Mouse (Mus musculus) liver, adult (tissue): ENCODE measurements at regions not wholly inside any gene's neighbourhood (a gene's known extent, or its start where the extent isn't known, plus 50 kb on each side); places are given as distances from the start of the nearest gene placed in this dataset.

Experiments used
- GATA4 ChIP-seq: IDR thresholded peaks from 2 replicates; pipeline ENCODE4 v1.6.1; 2014; ENCODE audit warnings: mild to moderate bottlenecking, low read length; ENCODE audit not compliant: insufficient replicate concordance

DNA sequence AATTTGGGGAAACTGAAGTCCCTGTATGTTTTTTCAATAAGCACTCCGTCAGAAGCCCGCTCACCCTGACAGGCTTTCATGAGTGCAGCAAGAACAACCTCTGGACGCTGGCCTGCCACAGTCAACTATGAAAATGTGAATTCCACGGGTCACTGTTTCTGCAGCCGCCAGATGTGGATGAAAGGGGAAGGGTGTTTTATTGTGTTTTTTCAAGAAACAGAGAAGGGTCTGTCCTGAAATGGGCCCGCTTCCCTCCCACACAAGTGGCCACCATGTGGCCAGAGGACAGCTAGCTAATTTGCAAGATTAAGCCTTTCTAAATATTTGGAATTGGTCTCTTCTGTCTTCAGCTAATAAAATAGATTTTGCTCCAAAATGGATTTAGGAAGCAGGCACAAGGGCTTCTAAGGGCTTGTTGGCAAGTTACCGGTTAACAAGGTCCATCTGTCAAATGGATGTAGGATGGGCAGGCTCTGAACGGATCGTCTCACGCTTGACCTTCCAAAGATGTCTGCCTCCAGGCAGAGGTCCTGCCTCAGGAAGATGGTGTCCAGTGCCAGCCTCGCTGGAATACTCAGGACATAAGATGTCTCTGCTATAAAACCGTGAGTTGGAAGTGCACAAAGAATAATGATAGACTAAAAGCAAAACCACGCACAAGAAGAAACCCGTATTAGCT lies 249.8 kb downstream of the Plpp3 start:
- TF ChIP-seq GATA4, result no peak

GRCm38 (mm10) chr4:105408896-105409295 lies 251.7 kb downstream of the Plpp3 start:
- no peak for TF ChIP-seq GATA4

GRCm38 (mm10) chr4:105417166-105417565 lies 260.0 kb downstream of the Plpp3 start:
- no peak for TF ChIP-seq GATA4

- TF ChIP-seq GATA4, result no peak
These were observed 265.3 kb downstream of the Plpp3 start for GRCm38 (mm10) chr4:105422466-105422865.

GRCm38 (mm10) chr4:105423727-105424201 lies 266.6 kb downstream of the Plpp3 start:
- no peak for TF ChIP-seq GATA4

- no peak for TF ChIP-seq GATA4
These were observed 267.9 kb downstream of the Plpp3 start for GRCm38 (mm10) chr4:105425086-105425485.

- TF ChIP-seq GATA4, result no peak
These were observed 270.4 kb downstream of the Plpp3 start for GRCm38 (mm10) chr4:105427581-105427980.

DNA sequence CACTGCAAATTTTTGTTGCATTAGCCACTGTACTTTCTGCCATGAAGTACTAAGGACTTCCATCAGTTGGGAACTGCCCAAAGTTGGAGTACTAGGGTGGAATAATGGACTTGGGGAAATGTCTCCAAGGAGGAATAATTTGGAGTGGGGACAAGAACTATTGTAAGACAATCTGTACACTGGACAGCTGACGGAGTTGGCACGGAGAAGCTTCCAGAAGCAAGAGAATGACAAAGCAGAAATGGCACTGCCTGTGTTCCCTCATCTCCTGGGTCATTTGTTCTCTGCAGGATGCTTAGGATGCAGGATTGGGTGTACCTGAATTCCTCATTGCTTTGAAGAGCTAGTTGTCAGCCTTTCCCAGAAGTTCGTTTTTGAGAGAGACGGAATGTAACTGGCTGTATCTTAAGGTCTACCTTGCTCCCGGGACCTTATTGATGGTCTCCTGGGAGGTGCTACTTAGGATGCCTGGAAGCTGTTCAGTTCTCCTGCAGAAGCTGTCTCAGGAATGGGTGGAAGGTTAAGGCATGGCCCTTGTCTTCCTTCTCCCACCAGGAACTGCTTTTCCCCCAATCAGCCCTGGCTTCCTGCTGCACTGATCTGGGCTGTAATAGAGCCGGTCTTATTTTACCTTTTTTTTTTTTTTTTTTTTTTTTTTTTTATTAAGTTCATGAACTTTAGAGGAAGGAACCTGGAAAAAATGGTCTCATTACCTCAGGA lies 272.4 kb downstream of the Plpp3 start:
- no peak for TF ChIP-seq GATA4

DNA sequence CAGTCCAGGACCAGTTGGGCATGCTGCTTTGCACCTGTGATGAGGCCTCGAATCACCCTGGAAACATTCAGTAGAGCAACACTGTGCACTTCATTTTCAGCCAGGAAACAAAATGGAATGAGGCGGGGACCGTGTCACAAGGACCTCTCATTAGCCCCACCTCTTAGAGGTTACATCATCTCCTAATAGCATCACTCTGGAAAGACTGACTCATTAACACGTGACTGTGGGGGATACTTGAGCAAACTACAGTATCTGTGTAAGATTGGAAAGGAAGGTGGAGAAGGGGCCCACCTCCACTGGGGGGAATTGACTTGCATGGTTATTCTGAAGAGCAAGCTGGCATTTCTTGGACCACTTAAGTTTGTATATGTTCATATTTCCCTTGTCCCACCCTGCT lies 275.3 kb downstream of the Plpp3 start:
- no peak for TF ChIP-seq GATA4

DNA sequence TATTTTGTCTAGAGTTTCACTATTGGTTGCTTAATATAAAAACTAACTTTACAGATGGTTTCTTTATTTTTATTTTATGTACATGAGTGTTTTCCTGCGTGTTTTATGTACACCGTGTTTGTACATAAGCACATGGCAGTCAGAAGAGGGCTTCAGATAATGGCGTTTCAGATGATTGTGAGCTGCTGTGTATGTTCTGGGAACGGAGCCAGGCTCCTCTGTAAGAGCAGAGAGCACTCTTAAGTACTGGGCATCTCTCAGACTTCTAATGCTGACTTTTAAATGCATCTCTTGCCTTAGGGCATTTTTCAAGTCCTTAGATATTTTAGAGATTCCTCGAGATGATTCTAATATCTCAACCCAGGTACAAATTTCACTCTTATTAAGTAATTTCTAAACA lies 280.0 kb downstream of the Plpp3 start:
- TF ChIP-seq GATA4, result no peak

DNA sequence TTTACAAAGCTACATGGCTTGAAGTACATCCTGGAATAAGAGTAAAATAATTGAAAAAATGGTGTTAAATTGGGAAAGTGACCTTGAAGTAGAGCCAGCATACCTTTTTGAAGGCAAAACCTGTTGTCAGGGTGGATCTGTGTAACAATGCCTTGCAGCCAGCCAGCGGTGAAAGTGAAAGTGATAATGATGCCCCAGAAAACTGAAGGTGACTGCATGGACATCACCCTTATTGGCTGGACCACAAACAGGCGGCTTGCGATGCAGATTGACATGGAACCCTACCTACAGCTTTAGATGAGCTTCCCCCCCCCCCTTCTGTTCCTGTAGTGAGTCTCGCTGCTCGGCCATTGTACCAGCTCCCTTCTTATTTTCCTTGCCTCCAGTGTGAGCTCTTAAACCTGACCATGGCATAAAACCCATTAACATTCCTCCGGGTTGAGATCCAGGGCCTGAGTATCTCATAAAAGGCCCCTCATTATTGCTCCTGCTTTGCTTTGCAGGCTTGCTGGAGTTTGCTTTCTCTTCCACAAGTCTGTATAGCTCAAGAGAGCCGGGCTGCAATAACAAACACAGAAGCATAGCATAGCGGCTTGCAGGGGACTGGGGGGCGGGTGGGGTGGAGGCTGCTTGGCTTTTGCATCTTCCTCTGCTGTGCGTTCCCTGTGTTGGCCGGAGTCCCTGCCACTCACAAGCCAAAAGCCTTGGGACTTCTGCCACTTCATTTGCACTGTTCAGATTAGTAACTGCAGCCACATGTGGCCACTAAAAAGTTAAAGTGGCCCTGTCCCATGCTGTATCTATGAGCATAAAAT lies 292.1 kb downstream of the Plpp3 start:
- no peak for TF ChIP-seq GATA4

- TF ChIP-seq GATA4, result no peak
These were observed 293.7 kb downstream of the Plpp3 start for GRCm38 (mm10) chr4:105450881-105451280.

DNA sequence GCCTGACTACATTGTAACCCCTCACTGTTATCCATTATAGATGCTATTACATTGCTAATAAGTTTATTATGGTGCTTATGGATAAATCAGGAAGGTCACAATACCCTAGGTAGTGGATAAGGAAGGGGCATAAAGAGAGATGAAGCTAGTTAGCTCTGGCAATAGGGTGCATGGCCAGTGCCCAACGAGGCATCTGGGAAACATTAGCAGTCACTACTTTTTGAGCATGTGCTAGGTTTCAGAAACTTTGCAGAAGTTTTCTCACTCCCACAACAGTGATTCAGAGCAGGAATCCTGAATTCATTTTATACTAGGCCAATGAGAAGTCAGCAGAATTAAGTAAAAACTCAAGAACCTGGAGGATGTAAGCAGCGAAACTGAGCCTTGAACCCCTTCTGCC lies 294.7 kb downstream of the Plpp3 start:
- TF ChIP-seq GATA4, result no peak

DNA sequence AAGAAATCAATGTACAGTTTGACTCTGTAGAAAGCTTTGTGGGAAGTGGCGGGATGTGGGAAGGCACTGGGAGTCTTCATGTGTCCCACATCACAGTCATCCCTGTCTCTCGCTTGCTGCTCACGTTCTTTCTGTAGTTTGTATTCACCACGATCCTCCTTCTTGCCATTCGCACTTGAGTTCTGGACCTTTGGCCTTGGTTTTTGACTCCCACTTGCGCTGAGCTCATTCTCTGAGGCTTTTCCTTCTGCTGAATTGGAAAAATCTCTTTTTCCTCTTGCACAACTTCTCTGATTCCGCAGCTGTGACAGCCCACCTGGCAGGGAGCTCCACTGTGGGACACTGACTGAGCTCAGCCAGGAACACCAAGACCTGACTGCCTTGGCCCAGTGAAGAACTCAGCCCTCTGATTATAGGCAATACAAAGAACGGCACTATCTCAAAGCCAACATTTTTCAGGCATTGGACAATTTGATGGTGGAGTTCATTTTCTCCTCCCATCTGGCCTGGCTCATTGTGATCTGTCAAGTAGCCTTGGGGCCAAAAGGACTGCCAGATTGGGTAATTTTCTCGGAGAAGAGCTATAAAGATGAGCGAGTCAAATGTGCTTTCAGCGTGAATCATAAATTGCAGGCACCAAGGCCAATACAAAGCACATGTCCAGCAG lies 299.9 kb downstream of the Plpp3 start:
- no peak for TF ChIP-seq GATA4

DNA sequence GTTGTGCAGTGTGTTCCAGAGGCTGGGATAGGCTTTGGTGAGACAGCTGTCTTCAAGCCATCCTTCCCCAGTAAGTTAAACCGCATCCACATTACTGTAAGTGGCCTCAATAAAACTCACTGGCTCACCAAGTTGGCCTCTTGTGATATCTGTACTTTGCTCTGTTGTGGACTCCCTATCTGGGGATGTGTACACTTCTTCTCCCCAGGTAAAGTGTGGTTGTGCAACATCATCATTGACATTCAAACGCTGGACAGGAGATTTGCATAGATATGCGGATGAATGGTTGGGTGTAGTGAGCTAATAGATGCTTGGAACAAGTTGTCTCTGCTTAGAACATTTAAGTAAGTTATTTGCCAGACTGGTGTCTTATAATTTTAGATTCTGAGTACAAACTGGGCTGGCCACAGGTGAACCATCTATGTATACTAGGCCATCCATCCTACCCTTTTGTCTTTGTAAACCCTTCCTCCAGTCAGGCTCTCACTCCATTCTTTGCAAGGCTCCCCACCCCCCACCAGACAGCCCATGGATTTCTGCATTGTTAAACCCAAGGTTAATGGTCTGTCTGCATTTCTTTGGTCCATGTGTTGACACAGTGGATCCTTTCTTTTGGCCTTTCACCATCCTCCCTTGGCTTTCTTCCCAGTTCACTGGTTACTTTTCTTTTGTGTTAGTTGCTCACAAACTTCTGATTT lies 303.0 kb downstream of the Plpp3 start:
- TF ChIP-seq GATA4, result peak; percentile 82; the same call in 1 of the 2 replicates
